Mouse (Mus musculus): ENCODE data around the gene Arhgap21. TPM values are rescaled to one million over a fixed set of nuclear protein-coding genes. Genes with fewer than 3 reads are reported as not detected.

Gene Arhgap21
- polyA plus RNA-seq, 1 experiment from 2014 or later, result 69.4 TPM

- no peak overlapping the region for H3K27ac ChIP-seq (ENCODE audit: low read depth, low read length)
- no peak for DNase-seq (ENCODE audit: low spot score)
- H3K4me2 ChIP-seq (replicated peaks; ENCODE audit: low read depth, low read length), result no peak overlapping the region
- H3K36me3 ChIP-seq (ENCODE audit: control insufficient read depth, insufficient read depth, low read length), result no peaks in the 10 kb centered on the region
- H3K27me3 ChIP-seq (ENCODE audit: control insufficient read depth, insufficient read depth, low read length), result no peaks in the 10 kb centered on the region
- no peaks in the 10 kb centered on the region for H3K9me3 ChIP-seq (ENCODE audit: control insufficient read depth, low read length)
- no peak for ATAC-seq (ENCODE audit: low FRiP score)
- no peak overlapping the region for H3K9ac ChIP-seq (ENCODE audit: low read depth, low read length)
- 67% methylated on average over 1 of the region's 1 CpGs for WGBS
- no peak overlapping the region for H3K4me3 ChIP-seq (ENCODE audit: low read depth, low read length)
- H3K4me1 ChIP-seq (replicated peaks; ENCODE audit: control insufficient read depth, insufficient read depth, low read length), result no peaks in the 10 kb centered on the region
Measured at GRCm38 (mm10) chr2:20921021-20921420, 47.7 kb downstream of the Arhgap21 start.

GRCm38 (mm10) chr2:20914531-20915320 lies 54.0 kb downstream of the Arhgap21 start:
- Histone ChIP-seq H3K4me3 (ENCODE audit: low read depth, low read length) (no peak overlapping the region), H3K9me3 (ENCODE audit: control insufficient read depth, low read length) (no peaks in the 10 kb centered on the region), H3K27ac (ENCODE audit: low read depth, low read length) (no peak overlapping the region), H3K36me3 (ENCODE audit: control insufficient read depth, insufficient read depth, low read length) (no peaks in the 10 kb centered on the region), H3K27me3 (ENCODE audit: control insufficient read depth, insufficient read depth, low read length) (no peaks in the 10 kb centered on the region), H3K4me2 (replicated peaks; ENCODE audit: low read depth, low read length) (no peak overlapping the region), H3K9ac (ENCODE audit: low read depth, low read length) (no peak overlapping the region), H3K4me1 (replicated peaks; ENCODE audit: control insufficient read depth, insufficient read depth, low read length) (no peaks in the 10 kb centered on the region)
- DNase-seq (ENCODE audit: low spot score) (no peak), ATAC-seq (ENCODE audit: low FRiP score) (no peak)
- WGBS, result 94% methylated on average over 10 of the region's 10 CpGs

- Histone ChIP-seq H3K9me3 (ENCODE audit: control insufficient read depth, low read length) (no peaks in the 10 kb centered on the region), H3K36me3 (ENCODE audit: control insufficient read depth, insufficient read depth, low read length) (no peaks in the 10 kb centered on the region), H3K4me1 (replicated peaks; ENCODE audit: control insufficient read depth, insufficient read depth, low read length) (no peaks in the 10 kb centered on the region), H3K9ac (ENCODE audit: low read depth, low read length) (no peak overlapping the region), H3K4me3 (ENCODE audit: low read depth, low read length) (no peak overlapping the region), H3K27me3 (ENCODE audit: control insufficient read depth, insufficient read depth, low read length) (no peaks in the 10 kb centered on the region), H3K4me2 (replicated peaks; ENCODE audit: low read depth, low read length) (no peak overlapping the region), H3K27ac (ENCODE audit: low read depth, low read length) (no peak overlapping the region)
- DNase-seq (ENCODE audit: low spot score), result no peak
- 100% methylated on average over 1 of the region's 1 CpGs for WGBS
- ATAC-seq (ENCODE audit: low FRiP score), result no peak
Measured at GRCm38 (mm10) chr2:20913019-20913415, 55.7 kb downstream of the Arhgap21 start.

GRCm38 (mm10) chr2:20912348-20913018 lies 56.2 kb downstream of the Arhgap21 start:
- WGBS, result 95% methylated on average over 11 of the region's 11 CpGs
- H3K4me2 ChIP-seq (replicated peaks; ENCODE audit: low read depth, low read length), result no peak overlapping the region
- DNase-seq (ENCODE audit: low spot score) (no peak), ATAC-seq (ENCODE audit: low FRiP score) (no peak)
- H3K9me3 ChIP-seq (ENCODE audit: control insufficient read depth, low read length), result no peaks in the 10 kb centered on the region
- H3K4me1 ChIP-seq (replicated peaks; ENCODE audit: control insufficient read depth, insufficient read depth, low read length), result no peaks in the 10 kb centered on the region
- H3K4me3 ChIP-seq (ENCODE audit: low read depth, low read length), result no peak overlapping the region
- no peaks in the 10 kb centered on the region for H3K27me3 ChIP-seq (ENCODE audit: control insufficient read depth, insufficient read depth, low read length)
- H3K27ac ChIP-seq (ENCODE audit: low read depth, low read length), result no peak overlapping the region
- no peaks in the 10 kb centered on the region for H3K36me3 ChIP-seq (ENCODE audit: control insufficient read depth, insufficient read depth, low read length)
- H3K9ac ChIP-seq (ENCODE audit: low read depth, low read length), result no peak overlapping the region

- Histone ChIP-seq H3K4me3 (ENCODE audit: low read depth, low read length) (no peak overlapping the region), H3K4me1 (replicated peaks; ENCODE audit: control insufficient read depth, insufficient read depth, low read length) (no peaks in the 10 kb centered on the region), H3K9me3 (ENCODE audit: control insufficient read depth, low read length) (no peaks in the 10 kb centered on the region), H3K36me3 (ENCODE audit: control insufficient read depth, insufficient read depth, low read length) (no peaks in the 10 kb centered on the region), H3K27ac (ENCODE audit: low read depth, low read length) (no peak overlapping the region), H3K4me2 (replicated peaks; ENCODE audit: low read depth, low read length) (no peak overlapping the region), H3K9ac (ENCODE audit: low read depth, low read length) (no peak overlapping the region), H3K27me3 (ENCODE audit: control insufficient read depth, insufficient read depth, low read length) (no peaks in the 10 kb centered on the region)
- 96% methylated on average over 3 of the region's 3 CpGs for WGBS
- ATAC-seq (ENCODE audit: low FRiP score) (no peak), DNase-seq (ENCODE audit: low spot score) (no peak)
Measured at GRCm38 (mm10) chr2:20910446-20910845, 58.2 kb downstream of the Arhgap21 start.

GRCm38 (mm10) chr2:20909404-20909803 lies 59.3 kb downstream of the Arhgap21 start:
- 86% methylated on average over 7 of the region's 7 CpGs for WGBS
- no peak overlapping the region for H3K27ac ChIP-seq (ENCODE audit: low read depth, low read length)
- DNase-seq (ENCODE audit: low spot score) (no peak), ATAC-seq (ENCODE audit: low FRiP score) (no peak)
- H3K36me3 ChIP-seq (ENCODE audit: control insufficient read depth, insufficient read depth, low read length), result no peaks in the 10 kb centered on the region
- no peaks in the 10 kb centered on the region for H3K4me1 ChIP-seq (replicated peaks; ENCODE audit: control insufficient read depth, insufficient read depth, low read length)
- H3K9me3 ChIP-seq (ENCODE audit: control insufficient read depth, low read length), result no peaks in the 10 kb centered on the region
- H3K27me3 ChIP-seq (ENCODE audit: control insufficient read depth, insufficient read depth, low read length), result no peaks in the 10 kb centered on the region
- no peak overlapping the region for H3K4me2 ChIP-seq (replicated peaks; ENCODE audit: low read depth, low read length)
- no peak overlapping the region for H3K9ac ChIP-seq (ENCODE audit: low read depth, low read length)
- no peak overlapping the region for H3K4me3 ChIP-seq (ENCODE audit: low read depth, low read length)

- Histone ChIP-seq H3K4me3 (ENCODE audit: low read depth, low read length) (no peak overlapping the region), H3K9me3 (ENCODE audit: control insufficient read depth, low read length) (no peaks in the 10 kb centered on the region), H3K9ac (ENCODE audit: low read depth, low read length) (no peak overlapping the region), H3K27me3 (ENCODE audit: control insufficient read depth, insufficient read depth, low read length) (no peaks in the 10 kb centered on the region), H3K36me3 (ENCODE audit: control insufficient read depth, insufficient read depth, low read length) (no peaks in the 10 kb centered on the region), H3K4me2 (replicated peaks; ENCODE audit: low read depth, low read length) (no peak overlapping the region), H3K27ac (ENCODE audit: low read depth, low read length) (no peak overlapping the region), H3K4me1 (replicated peaks; ENCODE audit: control insufficient read depth, insufficient read depth, low read length) (no peaks in the 10 kb centered on the region)
- 98% methylated on average over 3 of the region's 3 CpGs for WGBS
- DNase-seq (ENCODE audit: low spot score) (no peak), ATAC-seq (ENCODE audit: low FRiP score) (no peak)
Measured at GRCm38 (mm10) chr2:20907291-20907690, 61.4 kb downstream of the Arhgap21 start.

- 97% methylated on average over 8 of the region's 8 CpGs for WGBS
- Histone ChIP-seq H3K9me3 (ENCODE audit: control insufficient read depth, low read length) (no peaks in the 10 kb centered on the region), H3K4me1 (replicated peaks; ENCODE audit: control insufficient read depth, insufficient read depth, low read length) (no peaks in the 10 kb centered on the region), H3K36me3 (ENCODE audit: control insufficient read depth, insufficient read depth, low read length) (no peaks in the 10 kb centered on the region), H3K4me2 (replicated peaks; ENCODE audit: low read depth, low read length) (no peak overlapping the region), H3K27me3 (ENCODE audit: control insufficient read depth, insufficient read depth, low read length) (no peaks in the 10 kb centered on the region), H3K27ac (ENCODE audit: low read depth, low read length) (no peak overlapping the region), H3K9ac (ENCODE audit: low read depth, low read length) (no peak overlapping the region), H3K4me3 (ENCODE audit: low read depth, low read length) (no peak overlapping the region)
- ATAC-seq (ENCODE audit: low FRiP score), result no peak
- DNase-seq (ENCODE audit: low spot score), result no peak
Measured at GRCm38 (mm10) chr2:20905411-20905810, 63.3 kb downstream of the Arhgap21 start.
